Mouse (Mus musculus) midbrain, embryonic 13.5 days (tissue): Measurements from ENCODE around the gene Cracr2b. TPM values are rescaled to one million over a fixed set of nuclear protein-coding genes. Genes with fewer than 3 reads are reported as not detected.
A peak's percentile ranks its signal among the peaks of the same experiment; 100 is the strongest.

ENCODE experiments used
- ATAC-seq: fragments of 200-750 bp; cut with Nextera tagmentation; 2 replicates; pipeline ENCODE4 v1.8.0; 2017; ENCODE audit warnings: mild to moderate bottlenecking, moderate TSS enrichment, moderate library complexity
- H3K27ac ChIP-seq: fragments of 300-500 bp; sonication (generic); 2 replicates; pipeline ENCODE4 v1.5.1; 2015; ENCODE audit warnings: inconsistent platforms, mild to moderate bottlenecking, moderate library complexity
- H3K27me3 ChIP-seq: fragments of 300-500 bp; sonication (generic); 2 replicates; pipeline ENCODE4 v1.6.1; 2015; ENCODE audit warnings: mild to moderate bottlenecking, inconsistent platforms
- H3K36me3 ChIP-seq: fragments of 300-500 bp; sonication (generic); 2 replicates; pipeline ENCODE4 v1.6.1; 2015; ENCODE audit warnings: mild to moderate bottlenecking, inconsistent platforms
- H3K4me1 ChIP-seq: fragments of 300-500 bp; sonication (generic); replicated peaks from 2 replicates; pipeline ENCODE4 v1.6.1; 2015; ENCODE audit warnings: inconsistent platforms
- H3K4me2 ChIP-seq: fragments of 300-500 bp; sonication (generic); replicated peaks from 2 replicates; pipeline ENCODE4 v1.6.1; 2015; ENCODE audit warnings: moderate library complexity, mild to moderate bottlenecking, inconsistent platforms
- H3K4me3 ChIP-seq: fragments of 300-500 bp; sonication (generic); replicated peaks from 2 replicates; pipeline ENCODE4 v1.5.1; 2015; ENCODE audit warnings: mild to moderate bottlenecking, inconsistent platforms
- H3K9ac ChIP-seq: fragments of 300-500 bp; sonication (generic); replicated peaks from 2 replicates; pipeline ENCODE4 v1.6.1; 2015; ENCODE audit warnings: mild to moderate bottlenecking, inconsistent platforms
- H3K9me3 ChIP-seq: fragments of 300-500 bp; sonication (generic); 2 replicates; pipeline ENCODE4 v1.6.1; 2016; ENCODE audit warnings: mild to moderate bottlenecking, inconsistent platforms
- WGBS: fragments of 180-500 bp; shearing (Covaris S2); methylation state at CpG from one replicate; pipeline ENCODE4 v1.1.7; 2015; 5-methylcytosine and 5-hydroxymethylcytosine counted together
- polyA plus RNA-seq: library from polyadenylated mRNA; unstranded; fragments of >200 nt; fragmentation: Nextera tagmentation; extraction: Ambion mirVana; gene quantifications from 2 replicates; pipeline ENCODE4 v1.2.1, GENCODE M21; 2015

The Cracr2b gene
- polyA plus RNA-seq, 1 experiment from 2014 or later: 6.8 TPM

- Histone ChIP-seq H3K27me3 (peaks cover 30% of the 10 kb centered on the region), H3K4me2 (peak overlapping the region; percentile 96), H3K4me1 (peaks cover 38% of the 10 kb centered on the region), H3K9ac (no peak overlapping the region), H3K9me3 (no peaks in the 10 kb centered on the region), H3K4me3 (no peak overlapping the region), H3K36me3 (peaks cover 10% of the 10 kb centered on the region), H3K27ac (no peak overlapping the region)
- WGBS: 24% methylated on average over 7 of the region's 7 CpGs
- ATAC-seq: no peak
Observed at GRCm38 (mm10) chr7:141476981-141477370, 16.1 kb downstream of the Cracr2b start.

GRCm38 (mm10) chr7:141477578-141478269 lies 16.8 kb downstream of the Cracr2b start:
- peaks cover 34% of the 10 kb centered on the region for H3K27me3 ChIP-seq
- ATAC-seq: no peak

GRCm38 (mm10) chr7:141478270-141478748 lies 17.4 kb downstream of the Cracr2b start:
- Histone ChIP-seq H3K36me3 (no peaks in the 10 kb centered on the region), H3K4me3 (no peak overlapping the region), H3K9ac (no peak overlapping the region), H3K27me3 (peaks cover 40% of the 10 kb centered on the region), H3K4me2 (no peak overlapping the region), H3K9me3 (no peaks in the 10 kb centered on the region), H3K27ac (no peak overlapping the region), H3K4me1 (peaks cover 49% of the 10 kb centered on the region)
- no peak for ATAC-seq
- 76% methylated on average over 5 of the region's 5 CpGs for WGBS

More at GRCm38 (mm10) chr7:141477578-141478269, 16.8 kb downstream of the Cracr2b start:
- peaks cover 2% of the 10 kb centered on the region for H3K36me3 ChIP-seq
- no peaks in the 10 kb centered on the region for H3K9me3 ChIP-seq
- no peak overlapping the region for H3K27ac ChIP-seq
- no peak overlapping the region for H3K4me2 ChIP-seq
- WGBS: 71% methylated on average over 4 of the region's 4 CpGs
- no peak overlapping the region for H3K4me3 ChIP-seq
- peaks cover 45% of the 10 kb centered on the region for H3K4me1 ChIP-seq
- no peak overlapping the region for H3K9ac ChIP-seq

GRCm38 (mm10) chr7:141480842-141481497 lies 20.1 kb downstream of the Cracr2b start:
- Histone ChIP-seq H3K4me3 (peak overlapping the region; percentile 62), H3K36me3 (no peaks in the 10 kb centered on the region), H3K9ac (peak overlapping the region; percentile 75; the same call in 1 of the 2 replicates), H3K4me1 (peaks cover 35% of the 10 kb centered on the region), H3K27ac (no peak overlapping the region; the same call in 1 of the 2 replicates), H3K27me3 (peaks cover 39% of the 10 kb centered on the region), H3K4me2 (peak overlapping the region; percentile 92), H3K9me3 (no peaks in the 10 kb centered on the region)
- WGBS: 6% methylated on average over 10 of the region's 10 CpGs
- peak; percentile 55 for ATAC-seq

GRCm38 (mm10) chr7:141481498-141482401 lies 20.9 kb downstream of the Cracr2b start:
- under 1% methylated on average over 80 of the region's 81 CpGs for WGBS
- no peaks in the 10 kb centered on the region for H3K9me3 ChIP-seq
- peak overlapping the region; percentile 92 for H3K4me2 ChIP-seq
- H3K27ac ChIP-seq: peak overlapping the region; percentile 60
- peak; percentile 73 for ATAC-seq
- H3K4me1 ChIP-seq: peaks cover 29% of the 10 kb centered on the region
- H3K4me3 ChIP-seq: peak overlapping the region; percentile 62
- H3K27me3 ChIP-seq: peaks cover 31% of the 10 kb centered on the region
- no peaks in the 10 kb centered on the region for H3K36me3 ChIP-seq
- peak overlapping the region; percentile 75 for H3K9ac ChIP-seq

GRCm38 (mm10) chr7:141482531-141483024 lies 21.7 kb downstream of the Cracr2b start:
- Histone ChIP-seq H3K27ac (peak overlapping the region; percentile 56; the same call in 1 of the 2 replicates), H3K4me1 (peaks cover 27% of the 10 kb centered on the region), H3K36me3 (no peaks in the 10 kb centered on the region), H3K9me3 (no peaks in the 10 kb centered on the region), H3K4me3 (peak overlapping the region; percentile 62), H3K9ac (peak overlapping the region; percentile 75), H3K4me2 (peak overlapping the region; percentile 92), H3K27me3 (peaks cover 23% of the 10 kb centered on the region)
- no peak for ATAC-seq
- WGBS: 2% methylated on average over 11 of the region's 11 CpGs

- 70% methylated on average over 6 of the region's 6 CpGs for WGBS
- Histone ChIP-seq H3K4me3 (0 out of 2 replicates have a peak overlapping the region, but pooled peaks have one; percentile 62), H3K27me3 (peaks cover 17% of the 10 kb centered on the region), H3K4me1 (peaks cover 27% of the 10 kb centered on the region), H3K36me3 (no peaks in the 10 kb centered on the region), H3K9ac (no peak overlapping the region), H3K4me2 (peak overlapping the region; percentile 92), H3K27ac (no peak overlapping the region), H3K9me3 (no peaks in the 10 kb centered on the region)
- ATAC-seq: no peak
Observed at GRCm38 (mm10) chr7:141483114-141483653, 22.3 kb downstream of the Cracr2b start.

GRCm38 (mm10) chr7:141484186-141485120 lies 23.6 kb downstream of the Cracr2b start:
- 83% methylated on average over 5 of the region's 5 CpGs for WGBS

GRCm38 (mm10) chr7:141485186-141485585 lies 24.3 kb downstream of the Cracr2b start:
- no peaks in the 10 kb centered on the region for H3K36me3 ChIP-seq
- no peak for ATAC-seq
- no peaks in the 10 kb centered on the region for H3K9me3 ChIP-seq
- peaks cover 14% of the 10 kb centered on the region for H3K27me3 ChIP-seq
- peaks cover 27% of the 10 kb centered on the region for H3K4me1 ChIP-seq
- no peak overlapping the region for H3K9ac ChIP-seq
- H3K27ac ChIP-seq: no peak overlapping the region
- H3K4me3 ChIP-seq: no peak overlapping the region
- no peak overlapping the region for H3K4me2 ChIP-seq
- whole genome bisulfite sequencing: 82% methylated on average over 2 of the region's 2 CpGs

More at GRCm38 (mm10) chr7:141484186-141485120, 23.6 kb downstream of the Cracr2b start:
- ATAC-seq: no peak
- Histone ChIP-seq H3K27me3 (peaks cover 17% of the 10 kb centered on the region), H3K27ac (no peak overlapping the region), H3K9ac (no peak overlapping the region), H3K9me3 (no peaks in the 10 kb centered on the region), H3K36me3 (no peaks in the 10 kb centered on the region), H3K4me3 (no peak overlapping the region), H3K4me1 (peaks cover 27% of the 10 kb centered on the region), H3K4me2 (no peak overlapping the region)

- Histone ChIP-seq H3K9me3 (no peaks in the 10 kb centered on the region), H3K4me3 (no peak overlapping the region), H3K27ac (no peak overlapping the region), H3K4me1 (peaks cover 27% of the 10 kb centered on the region), H3K36me3 (peaks cover under 1% of the 10 kb centered on the region; the same call in 1 of the 2 replicates), H3K9ac (no peak overlapping the region), H3K4me2 (no peak overlapping the region), H3K27me3 (peaks cover 13% of the 10 kb centered on the region)
- WGBS: 91% methylated on average over 2 of the region's 2 CpGs
- no peak for ATAC-seq
Observed at GRCm38 (mm10) chr7:141485606-141486005, 24.7 kb downstream of the Cracr2b start.
